Mouse (Mus musculus) intestine, embryonic 15.5 days (tissue): Measurements from ENCODE around the gene Pdia3. TPM values are rescaled to one million over a fixed set of nuclear protein-coding genes. Genes with fewer than 3 reads are reported as not detected.
"Not testable (repeated sequence)": the region's sequence is repeated elsewhere in the genome, so short reads cannot be mapped to it uniquely, and the experiment has no call there.

Experiments used
- ATAC-seq: fragments of 200-750 bp; cut with Nextera tagmentation; 2 replicates; pipeline ENCODE4 v1.8.0; 2017; ENCODE audit warnings: moderate TSS enrichment, moderate library complexity
- H3K27ac ChIP-seq: fragments of 300-500 bp; sonication (generic); 2 replicates; pipeline ENCODE4 v1.5.1; 2015; ENCODE audit warnings: mild to moderate bottlenecking, inconsistent platforms
- H3K27me3 ChIP-seq: fragments of 300-500 bp; sonication (generic); replicated peaks from 2 replicates; pipeline ENCODE4 v1.6.1; 2015; ENCODE audit warnings: inconsistent platforms
- H3K36me3 ChIP-seq: fragments of 300-500 bp; sonication (generic); 2 replicates; pipeline ENCODE4 v1.6.1; 2015; ENCODE audit warnings: inconsistent platforms
- H3K4me1 ChIP-seq: fragments of 300-500 bp; sonication (generic); replicated peaks from 2 replicates; pipeline ENCODE4 v1.6.1; 2015; ENCODE audit warnings: inconsistent platforms
- H3K4me2 ChIP-seq: fragments of 300-500 bp; sonication (generic); replicated peaks from 2 replicates; pipeline ENCODE4 v1.6.1; 2015; ENCODE audit warnings: mild to moderate bottlenecking, inconsistent platforms
- H3K4me3 ChIP-seq: fragments of 300-500 bp; sonication (generic); replicated peaks from 2 replicates; pipeline ENCODE4 v1.5.1; 2015; ENCODE audit warnings: inconsistent platforms
- H3K9ac ChIP-seq: fragments of 300-500 bp; sonication (generic); 2 replicates; pipeline ENCODE4 v1.6.1; 2015; ENCODE audit warnings: inconsistent platforms
- H3K9me3 ChIP-seq: fragments of 300-500 bp; sonication (generic); 2 replicates; pipeline ENCODE4 v1.6.1; 2016; ENCODE audit warnings: inconsistent platforms
- WGBS: fragments of 180-500 bp; shearing (Covaris S2); methylation state at CpG from one replicate; pipeline ENCODE4 v1.1.7; 2015; 5-methylcytosine and 5-hydroxymethylcytosine counted together
- polyA plus RNA-seq: library from polyadenylated mRNA; unstranded; fragments of >200 nt; fragmentation: Nextera tagmentation; extraction: Ambion mirVana; gene quantifications from 2 replicates; pipeline ENCODE4 v1.2.1, GENCODE M21; 2015

Pdia3 gene
- polyA plus RNA-seq, 1 experiment from 2014 or later: 874 TPM

DNA sequence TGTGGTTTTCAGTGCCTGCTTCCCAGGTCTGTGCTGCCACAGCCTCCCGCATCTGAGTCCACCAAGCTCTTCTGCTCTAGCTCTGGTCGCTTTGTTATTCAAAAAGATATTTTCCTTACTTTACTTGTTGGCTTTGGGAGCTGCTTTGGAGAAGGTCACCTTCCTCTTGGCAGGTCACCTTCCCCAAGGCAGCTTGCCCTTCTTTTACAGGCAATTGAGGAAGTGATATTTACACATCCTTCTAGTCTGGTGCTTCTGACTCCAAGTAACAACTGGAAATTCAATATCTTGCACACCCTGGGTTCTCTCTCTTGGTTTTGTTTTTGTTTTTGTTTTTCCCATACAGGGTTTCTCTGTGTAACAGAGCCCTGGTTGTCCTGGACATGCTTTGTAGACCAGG lies 70.8 kb downstream of the Pdia3 start:
- H3K9me3 ChIP-seq, H3K36me3 ChIP-seq, ATAC-seq, H3K4me1 ChIP-seq, H3K4me3 ChIP-seq, H3K27me3 ChIP-seq, H3K4me2 ChIP-seq, H3K27ac ChIP-seq, H3K9ac ChIP-seq: not testable (repeated sequence)
- 85% methylated on average over 2 of the region's 2 CpGs for WGBS

Other genes starting within 250 kb of the Pdia3 start
- 38.2 and 44.2 TPM in 2 replicates for gene Tubgcp4, start 243.1 kb upstream of the Pdia3 start, polyA plus RNA-seq
- gene Zscan29, start 242.7 kb upstream of the Pdia3 start, polyA plus RNA-seq: 8.6 and 8.9 TPM in 2 replicates
- 40.1 and 43.4 TPM in 2 replicates for gene Trp53bp1, start 142.4 kb upstream of the Pdia3 start, polyA plus RNA-seq
- 2.7 and 4.2 TPM in 2 replicates for gene Map1a, start 124.2 kb upstream of the Pdia3 start, polyA plus RNA-seq
- 15.4 and 16.3 TPM in 2 replicates for gene Ppip5k1, start 58.4 kb upstream of the Pdia3 start, polyA plus RNA-seq
- 417 and 490 TPM in 2 replicates for gene Ckmt1, start 56.1 kb upstream of the Pdia3 start, polyA plus RNA-seq
- not detected in 2 replicates for gene Strc, start 26.6 kb upstream of the Pdia3 start, polyA plus RNA-seq
- 1.1 and 2.0 TPM in 2 replicates for gene Catsper2, start within 50 bp of the Pdia3 start, polyA plus RNA-seq
- gene Ell3, start 30.5 kb downstream of the Pdia3 start, polyA plus RNA-seq: 8.5 and 9.2 TPM in 2 replicates
- 476 and 498 TPM in 2 replicates for gene Serf2, start 35.4 kb downstream of the Pdia3 start, polyA plus RNA-seq
- 88.6 and 101 TPM in 2 replicates for gene Hypk, start 39.5 kb downstream of the Pdia3 start, polyA plus RNA-seq
- 0.23 and 0.30 TPM in 2 replicates for gene Serinc4, start 43.0 kb downstream of the Pdia3 start, polyA plus RNA-seq
- gene Mfap1b, start 60.3 kb downstream of the Pdia3 start, polyA plus RNA-seq: 41.5 and 42.6 TPM in 2 replicates
- gene Mfap1a, start 92.9 kb downstream of the Pdia3 start, polyA plus RNA-seq: 19.8 and 20.8 TPM in 2 replicates
- 6.3 and 8.6 TPM in 2 replicates for gene Wdr76, start 92.9 kb downstream of the Pdia3 start, polyA plus RNA-seq